Mouse (Mus musculus): Measurements from ENCODE around the gene Morc4.

- TF ChIP-seq CTCF (IDR thresholded peaks at IDR 0.05; ENCODE audit: low read depth) (no peak), EP300 (IDR thresholded peaks at IDR 0.05; ENCODE audit: low read depth) (no peak)
These were observed at the start of gene Morc4 for GRCm38 (mm10) chrX:139870938-139871791.
